Mouse (Mus musculus): Measurements from ENCODE around the gene Herpud1.

DNA sequence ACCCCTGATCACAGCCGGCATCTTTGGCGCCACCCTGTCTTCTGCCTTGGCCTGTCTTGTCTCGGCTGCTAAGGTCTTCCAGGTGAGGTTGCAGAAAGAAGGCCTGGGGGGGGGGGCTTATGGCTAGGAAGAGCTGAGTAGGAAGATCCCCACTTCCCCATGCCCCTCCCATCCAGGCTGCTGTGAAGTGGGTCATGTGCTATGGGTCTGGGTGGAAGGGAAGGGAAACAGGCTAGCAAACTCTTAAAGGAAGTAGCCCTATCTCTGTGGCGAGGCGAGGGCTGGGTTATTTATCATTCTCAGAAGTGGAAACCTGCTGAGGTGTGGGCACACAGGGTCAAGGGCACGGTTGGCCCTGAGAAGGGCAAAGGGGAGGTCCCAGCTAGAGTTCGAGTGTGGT is 45.4 kb upstream of the Herpud1 start:
- TF ChIP-seq POLR2A (IDR thresholded peaks at IDR 0.05; ENCODE audit: insufficient read depth, low read depth, low read length) (no peak), CTCF (IDR thresholded peaks at IDR 0.05) (no peak)
